Mouse (Mus musculus) forebrain, embryonic 11.5 days (tissue): Measurements from ENCODE around the gene Cct8. TPM values are rescaled to one million over a fixed set of nuclear protein-coding genes. Genes with fewer than 3 reads are reported as not detected.

Source experiments
- ATAC-seq: fragments of 200-750 bp; cut with Nextera tagmentation; replicated peaks from 2 replicates; pipeline ENCODE4 v1.8.0; 2017; ENCODE audit warnings: moderate TSS enrichment; ENCODE audit not compliant: low FRiP score
- DNase-seq: peaks from one replicate; pipeline ENCODE4 v3.0.0-alpha.2; 2017; ENCODE audit warnings: low spot score
- H3K27ac ChIP-seq: fragments of 300-500 bp; sonication (generic); 2 replicates; pipeline ENCODE4 v1.5.1; 2014; ENCODE audit warnings: low read depth, low read length
- H3K27me3 ChIP-seq: fragments of 300-500 bp; sonication (generic); 2 replicates; pipeline ENCODE4 v1.6.1; 2014; ENCODE audit warnings: mild to moderate bottlenecking, low read length, mixed read lengths; ENCODE audit not compliant: control insufficient read depth, insufficient read depth
- H3K36me3 ChIP-seq: fragments of 300-500 bp; sonication (generic); 2 replicates; pipeline ENCODE4 v1.6.1; 2014; ENCODE audit warnings: mild to moderate bottlenecking, low read length, moderate library complexity, mixed read lengths; ENCODE audit not compliant: control insufficient read depth, insufficient read depth
- H3K4me1 ChIP-seq: fragments of 300-500 bp; sonication (generic); replicated peaks from 2 replicates; pipeline ENCODE4 v1.6.1; 2014; ENCODE audit warnings: low read length, mixed read lengths; ENCODE audit not compliant: control insufficient read depth, insufficient read depth
- H3K4me2 ChIP-seq: fragments of 300-500 bp; sonication (generic); 2 replicates; pipeline ENCODE4 v1.6.1; 2014; ENCODE audit warnings: low read depth, mild to moderate bottlenecking, low read length, moderate library complexity, mixed read lengths; ENCODE audit not compliant: severe bottlenecking
- H3K4me3 ChIP-seq: fragments of 300-500 bp; sonication (generic); 2 replicates; pipeline ENCODE4 v1.5.1; 2014; ENCODE audit warnings: low read depth, low read length
- H3K9ac ChIP-seq: fragments of 300-500 bp; sonication (generic); 2 replicates; pipeline ENCODE4 v1.6.1; 2014; ENCODE audit warnings: low read length
- H3K9me3 ChIP-seq: fragments of 300-500 bp; sonication (generic); 2 replicates; pipeline ENCODE4 v1.6.1; 2016; ENCODE audit warnings: low read length, mixed read lengths; ENCODE audit not compliant: control insufficient read depth
- WGBS: fragments of 180-500 bp; shearing (Covaris S2); extraction: QIAGEN DNeasy Blood & Tissue Kit; methylation state at CpG from one replicate; pipeline ENCODE4 v1.1.7; 2014; 5-methylcytosine and 5-hydroxymethylcytosine counted together
- polyA plus RNA-seq: library from polyadenylated mRNA; unstranded; fragments of >200 nt; fragmentation: Nextera tagmentation; extraction: Ambion mirVana; gene quantifications from 2 replicates; pipeline ENCODE4 v1.2.1, GENCODE M21; 2014

Gene Cct8
- 606 and 643 TPM in 2 replicates for polyA plus RNA-seq

GRCm38 (mm10) chr16:87495716-87496447, at the start of gene Cct8:
Gene Cct8, minus strand, starts transcription at chr16:87495873.
- peak within 1 kb of the TSS; percentile 62 for H3K27ac ChIP-seq
- WGBS, result under 1% methylated on average over 48 of the region's 48 CpGs
- peak within 1 kb of the TSS; percentile 88 for H3K4me3 ChIP-seq
- DNase-seq, result peak; percentile 98
- H3K36me3 ChIP-seq, result peaks cover 3% of the 10 kb centered on the region; the same call in 1 of the 2 replicates
- 0 out of 2 replicates have a peak, but pooled peaks cover 6% of the 10 kb centered on the region for H3K4me1 ChIP-seq
- H3K27me3 ChIP-seq, result no peaks in the 10 kb centered on the region
- ATAC-seq, result peak; percentile 95
- peak within 1 kb of the TSS; percentile 72 for H3K4me2 ChIP-seq
- no peaks in the 10 kb centered on the region for H3K9me3 ChIP-seq
- peak within 1 kb of the TSS; percentile 96 for H3K9ac ChIP-seq

- 75% methylated on average over 10 of the region's 10 CpGs for WGBS
These were observed 33.1 kb upstream of the Cct8 start for GRCm38 (mm10) chr16:87528755-87529154.

GRCm38 (mm10) chr16:87527553-87528249, 32.0 kb upstream of the Cct8 start:
- Histone ChIP-seq H3K27ac (no peak overlapping the region), H3K9me3 (no peaks in the 10 kb centered on the region), H3K36me3 (no peaks in the 10 kb centered on the region), H3K4me2 (no peak overlapping the region), H3K4me3 (no peak overlapping the region), H3K4me1 (no peaks in the 10 kb centered on the region), H3K9ac (no peak overlapping the region), H3K27me3 (no peaks in the 10 kb centered on the region)
- WGBS, result 73% methylated on average over 8 of the region's 8 CpGs
- DNase-seq (no peak), ATAC-seq (no peak; the same call in 1 of the 2 replicates)

More at GRCm38 (mm10) chr16:87528755-87529154, 33.1 kb upstream of the Cct8 start:
- H3K36me3 ChIP-seq, result no peaks in the 10 kb centered on the region
- no peak for DNase-seq
- H3K27ac ChIP-seq, result no peak overlapping the region
- H3K4me3 ChIP-seq, result no peak overlapping the region
- no peak for ATAC-seq
- H3K4me2 ChIP-seq, result no peak overlapping the region
- H3K9me3 ChIP-seq, result no peaks in the 10 kb centered on the region
- no peaks in the 10 kb centered on the region for H3K27me3 ChIP-seq
- H3K9ac ChIP-seq, result no peak overlapping the region
- H3K4me1 ChIP-seq, result no peaks in the 10 kb centered on the region

- Histone ChIP-seq H3K4me3 (no peak overlapping the region), H3K4me2 (no peak overlapping the region), H3K4me1 (no peaks in the 10 kb centered on the region), H3K27me3 (no peaks in the 10 kb centered on the region), H3K9ac (no peak overlapping the region), H3K27ac (no peak overlapping the region), H3K9me3 (no peaks in the 10 kb centered on the region), H3K36me3 (no peaks in the 10 kb centered on the region)
- no peak for DNase-seq
- no peak for ATAC-seq
- 93% methylated on average over 5 of the region's 5 CpGs for WGBS
These were observed 28.6 kb upstream of the Cct8 start for GRCm38 (mm10) chr16:87524228-87524627.

- H3K4me1 ChIP-seq, result no peaks in the 10 kb centered on the region
- H3K4me3 ChIP-seq, result no peak overlapping the region
- no peak overlapping the region for H3K4me2 ChIP-seq
- DNase-seq, result no peak
- H3K36me3 ChIP-seq, result no peaks in the 10 kb centered on the region
- WGBS, result 95% methylated on average over 14 of the region's 14 CpGs
- no peak overlapping the region for H3K9ac ChIP-seq
- no peaks in the 10 kb centered on the region for H3K9me3 ChIP-seq
- no peaks in the 10 kb centered on the region for H3K27me3 ChIP-seq
- no peak for ATAC-seq
- H3K27ac ChIP-seq, result no peak overlapping the region
These were observed 16.7 kb upstream of the Cct8 start for GRCm38 (mm10) chr16:87512331-87512730.

GRCm38 (mm10) chr16:87511706-87512105, 16.0 kb upstream of the Cct8 start:
- Histone ChIP-seq H3K4me3 (no peak overlapping the region), H3K9ac (no peak overlapping the region)
- 79% methylated on average over 5 of the region's 5 CpGs for WGBS

GRCm38 (mm10) chr16:87501304-87502078, 5.8 kb upstream of the Cct8 start:
- no peak overlapping the region for H3K4me2 ChIP-seq
- WGBS, result 70% methylated on average over 13 of the region's 13 CpGs
- H3K36me3 ChIP-seq, result no peaks in the 10 kb centered on the region
- H3K9me3 ChIP-seq, result no peaks in the 10 kb centered on the region
- H3K27ac ChIP-seq, result no peak overlapping the region
- H3K27me3 ChIP-seq, result no peaks in the 10 kb centered on the region
- no peak for DNase-seq
- no peak overlapping the region for H3K4me3 ChIP-seq
- 0 out of 2 replicates have a peak, but pooled peaks cover 2% of the 10 kb centered on the region for H3K4me1 ChIP-seq
- no peak for ATAC-seq
- H3K9ac ChIP-seq, result no peak overlapping the region

More at GRCm38 (mm10) chr16:87511706-87512105, 16.0 kb upstream of the Cct8 start:
- no peaks in the 10 kb centered on the region for H3K27me3 ChIP-seq
- no peaks in the 10 kb centered on the region for H3K9me3 ChIP-seq
- no peak overlapping the region for H3K27ac ChIP-seq
- H3K4me2 ChIP-seq, result no peak overlapping the region
- H3K36me3 ChIP-seq, result no peaks in the 10 kb centered on the region
- ATAC-seq, result no peak
- DNase-seq, result no peak
- H3K4me1 ChIP-seq, result no peaks in the 10 kb centered on the region

- no peaks in the 10 kb centered on the region for H3K9me3 ChIP-seq
- no peak overlapping the region for H3K9ac ChIP-seq
- H3K27ac ChIP-seq, result no peak overlapping the region
- DNase-seq, result no peak
- H3K4me3 ChIP-seq, result no peak overlapping the region
- H3K27me3 ChIP-seq, result no peaks in the 10 kb centered on the region
- WGBS, result 71% methylated on average over 6 of the region's 6 CpGs
- no peak overlapping the region for H3K4me2 ChIP-seq
- ATAC-seq, result no peak
- H3K36me3 ChIP-seq, result no peaks in the 10 kb centered on the region
- H3K4me1 ChIP-seq, result 0 out of 2 replicates have a peak, but pooled peaks cover 3% of the 10 kb centered on the region
These were observed 3.9 kb upstream of the Cct8 start for GRCm38 (mm10) chr16:87499556-87499955.
